Mouse (Mus musculus): ENCODE measurements at regions not wholly inside any gene's neighbourhood (a gene's known extent, or its start where the extent isn't known, plus 50 kb on each side); places are given as distances from the start of the nearest gene placed in this dataset.

- ATAC-seq (replicated peaks; ENCODE audit: low read depth, poor library complexity, severe bottlenecking), result peak; percentile 81
These were observed 167.0 kb upstream of the Slc22a22 start for GRCm38 (mm10) chr15:57644331-57644953.

- no peak for ATAC-seq (replicated peaks; ENCODE audit: low read depth, poor library complexity, severe bottlenecking)
These were observed 161.7 kb upstream of the Slc22a22 start for GRCm38 (mm10) chr15:57639115-57639514.

GRCm38 (mm10) chr15:57633067-57633466 is 155.6 kb upstream of the Slc22a22 start:
- no peak for ATAC-seq (replicated peaks; ENCODE audit: low read depth, poor library complexity, severe bottlenecking)

GRCm38 (mm10) chr15:57632537-57632936 is 155.1 kb upstream of the Slc22a22 start:
- no peak for ATAC-seq (replicated peaks; ENCODE audit: low read depth, poor library complexity, severe bottlenecking)

GRCm38 (mm10) chr15:57618466-57618865 is 141.0 kb upstream of the Slc22a22 start:
- no peak for ATAC-seq (replicated peaks; ENCODE audit: low read depth, poor library complexity, severe bottlenecking)

GRCm38 (mm10) chr15:57616880-57617391 is 139.5 kb upstream of the Slc22a22 start:
- no peak for ATAC-seq (replicated peaks; ENCODE audit: low read depth, poor library complexity, severe bottlenecking)

GRCm38 (mm10) chr15:57610006-57610405 is 132.6 kb upstream of the Slc22a22 start:
- no peak for ATAC-seq (replicated peaks; ENCODE audit: low read depth, poor library complexity, severe bottlenecking)

GRCm38 (mm10) chr15:57608519-57608918 is 131.1 kb upstream of the Slc22a22 start:
- no peak for ATAC-seq (replicated peaks; ENCODE audit: low read depth, poor library complexity, severe bottlenecking)

- peak; percentile 96 for ATAC-seq (replicated peaks; ENCODE audit: low read depth, poor library complexity, severe bottlenecking)
These were observed 123.1 kb upstream of the Slc22a22 start for GRCm38 (mm10) chr15:57600562-57600961.

- ATAC-seq (replicated peaks; ENCODE audit: low read depth, poor library complexity, severe bottlenecking), result no peak
These were observed 116.0 kb upstream of the Slc22a22 start for GRCm38 (mm10) chr15:57593326-57594004.

- ATAC-seq (replicated peaks; ENCODE audit: low read depth, poor library complexity, severe bottlenecking), result no peak
These were observed 113.3 kb upstream of the Slc22a22 start for GRCm38 (mm10) chr15:57590597-57591219.

- no peak for ATAC-seq (replicated peaks; ENCODE audit: low read depth, poor library complexity, severe bottlenecking)
These were observed 112.3 kb upstream of the Slc22a22 start for GRCm38 (mm10) chr15:57589404-57590377.

- ATAC-seq (replicated peaks; ENCODE audit: low read depth, poor library complexity, severe bottlenecking), result no peak
These were observed 108.0 kb upstream of the Slc22a22 start for GRCm38 (mm10) chr15:57585411-57585810.

- ATAC-seq (replicated peaks; ENCODE audit: low read depth, poor library complexity, severe bottlenecking), result no peak
These were observed 107.1 kb upstream of the Slc22a22 start for GRCm38 (mm10) chr15:57584498-57584897.

GRCm38 (mm10) chr15:57581266-57581665 is 103.8 kb upstream of the Slc22a22 start:
- ATAC-seq (replicated peaks; ENCODE audit: low read depth, poor library complexity, severe bottlenecking), result no peak

GRCm38 (mm10) chr15:57578794-57579193 is 101.4 kb upstream of the Slc22a22 start:
- no peak for ATAC-seq (replicated peaks; ENCODE audit: low read depth, poor library complexity, severe bottlenecking)

GRCm38 (mm10) chr15:57574080-57574618 is 96.7 kb upstream of the Slc22a22 start:
- ATAC-seq (replicated peaks; ENCODE audit: low read depth, poor library complexity, severe bottlenecking), result no peak

- ATAC-seq (replicated peaks; ENCODE audit: low read depth, poor library complexity, severe bottlenecking), result no peak
These were observed 95.0 kb upstream of the Slc22a22 start for GRCm38 (mm10) chr15:57572460-57572859.

GRCm38 (mm10) chr15:57568006-57568630 is 90.7 kb upstream of the Slc22a22 start:
- ATAC-seq (replicated peaks; ENCODE audit: low read depth, poor library complexity, severe bottlenecking), result no peak

All from common myeloid progenitor, adult 5-6 weeks (primary cell).